Mouse (Mus musculus): ENCODE data around the gene Psmb5. TPM values are rescaled to one million over a fixed set of nuclear protein-coding genes. Genes with fewer than 3 reads are reported as not detected.

Gene Psmb5
- polyA plus RNA-seq, 1 experiment from 2014 or later = 478 TPM

GRCm38 (mm10) chr14:54603038-54603654 is 14.7 kb downstream of the Psmb5 start:
- Histone ChIP-seq H3K4me1 (peaks cover 46% of the 10 kb centered on the region), H3K27ac (replicated peaks) (peak overlapping the region; percentile 96), H3K27me3 (ENCODE audit: low read depth, poor library complexity, severe bottlenecking) (no peaks in the 10 kb centered on the region), H3K9me3 (replicated peaks) (no peaks in the 10 kb centered on the region), H3K36me3 (peaks cover 12% of the 10 kb centered on the region), H3K4me3 (peak overlapping the region; percentile 67)
- WGBS = under 1% methylated on average over 46 of the region's 46 CpGs
- peak; percentile 97 for DNase-seq (ENCODE audit: low spot score)

GRCm38 (mm10) chr14:54602613-54603012 is 15.2 kb downstream of the Psmb5 start:
- Histone ChIP-seq H3K4me1 (peaks cover 46% of the 10 kb centered on the region), H3K27me3 (ENCODE audit: low read depth, poor library complexity, severe bottlenecking) (no peaks in the 10 kb centered on the region), H3K9me3 (replicated peaks) (no peaks in the 10 kb centered on the region), H3K27ac (replicated peaks) (peak overlapping the region; percentile 96), H3K36me3 (peaks cover 12% of the 10 kb centered on the region), H3K4me3 (peak overlapping the region; percentile 67)
- DNase-seq (ENCODE audit: low spot score) = no peak
- 49% methylated on average over 4 of the region's 4 CpGs for WGBS

GRCm38 (mm10) chr14:54601601-54602000 is 16.2 kb downstream of the Psmb5 start:
- Histone ChIP-seq H3K9me3 (replicated peaks) (no peaks in the 10 kb centered on the region), H3K27me3 (ENCODE audit: low read depth, poor library complexity, severe bottlenecking) (no peaks in the 10 kb centered on the region), H3K27ac (replicated peaks) (no peak overlapping the region), H3K36me3 (peaks cover 17% of the 10 kb centered on the region), H3K4me3 (no peak overlapping the region), H3K4me1 (peaks cover 41% of the 10 kb centered on the region)
- no peak for DNase-seq (ENCODE audit: low spot score)
- WGBS = 81% methylated on average over 2 of the region's 2 CpGs

GRCm38 (mm10) chr14:54597084-54597483 is 20.7 kb downstream of the Psmb5 start:
- Histone ChIP-seq H3K27ac (replicated peaks) (no peak overlapping the region), H3K36me3 (peaks cover 42% of the 10 kb centered on the region), H3K27me3 (ENCODE audit: low read depth, poor library complexity, severe bottlenecking) (no peaks in the 10 kb centered on the region), H3K4me1 (peaks cover 8% of the 10 kb centered on the region; the same call in 1 of the 2 replicates), H3K9me3 (replicated peaks) (0 out of 2 replicates have a peak, but pooled peaks cover 3% of the 10 kb centered on the region), H3K4me3 (no peak overlapping the region)
- no peak for DNase-seq (ENCODE audit: low spot score)
- WGBS = 78% methylated on average over 7 of the region's 7 CpGs

- Histone ChIP-seq H3K4me1 (peaks cover 7% of the 10 kb centered on the region; the same call in 1 of the 2 replicates), H3K9me3 (replicated peaks) (0 out of 2 replicates have a peak, but pooled peaks cover 3% of the 10 kb centered on the region), H3K27me3 (ENCODE audit: low read depth, poor library complexity, severe bottlenecking) (no peaks in the 10 kb centered on the region), H3K4me3 (no peak overlapping the region), H3K27ac (replicated peaks) (no peak overlapping the region), H3K36me3 (peaks cover 56% of the 10 kb centered on the region)
- WGBS = 69% methylated on average over 28 of the region's 28 CpGs
- DNase-seq (ENCODE audit: low spot score) = no peak
These were observed 23.0 kb downstream of the Psmb5 start for GRCm38 (mm10) chr14:54594631-54595414.

GRCm38 (mm10) chr14:54594055-54594454 is 23.8 kb downstream of the Psmb5 start:
- peaks cover 7% of the 10 kb centered on the region; the same call in 1 of the 2 replicates for H3K4me1 ChIP-seq
- H3K27me3 ChIP-seq (ENCODE audit: low read depth, poor library complexity, severe bottlenecking) = no peaks in the 10 kb centered on the region
- DNase-seq (ENCODE audit: low spot score) = no peak
- 92% methylated on average over 3 of the region's 3 CpGs for whole genome bisulfite sequencing
- peaks cover 51% of the 10 kb centered on the region for H3K36me3 ChIP-seq
- no peak overlapping the region for H3K27ac ChIP-seq (replicated peaks)
- no peak overlapping the region for H3K4me3 ChIP-seq
- 0 out of 2 replicates have a peak, but pooled peaks cover 3% of the 10 kb centered on the region for H3K9me3 ChIP-seq (replicated peaks)

- no peak for DNase-seq (ENCODE audit: low spot score)
These were observed 25.4 kb downstream of the Psmb5 start for GRCm38 (mm10) chr14:54592319-54592934.

GRCm38 (mm10) chr14:54591056-54591455 is 26.8 kb downstream of the Psmb5 start:
- Histone ChIP-seq H3K27ac (replicated peaks) (no peak overlapping the region), H3K9me3 (replicated peaks) (0 out of 2 replicates have a peak, but pooled peaks cover 3% of the 10 kb centered on the region), H3K4me3 (no peak overlapping the region), H3K36me3 (peaks cover 42% of the 10 kb centered on the region), H3K27me3 (ENCODE audit: low read depth, poor library complexity, severe bottlenecking) (no peaks in the 10 kb centered on the region), H3K4me1 (peaks cover 7% of the 10 kb centered on the region; the same call in 1 of the 2 replicates)
- WGBS = 90% methylated on average over 16 of the region's 16 CpGs
- DNase-seq (ENCODE audit: low spot score) = no peak

More at GRCm38 (mm10) chr14:54592319-54592934, 25.4 kb downstream of the Psmb5 start:
- WGBS = 82% methylated on average over 10 of the region's 10 CpGs
- Histone ChIP-seq H3K27me3 (ENCODE audit: low read depth, poor library complexity, severe bottlenecking) (no peaks in the 10 kb centered on the region), H3K4me3 (no peak overlapping the region), H3K36me3 (peaks cover 44% of the 10 kb centered on the region), H3K9me3 (replicated peaks) (0 out of 2 replicates have a peak, but pooled peaks cover 3% of the 10 kb centered on the region), H3K27ac (replicated peaks) (peak overlapping the region; percentile 64), H3K4me1 (peaks cover 7% of the 10 kb centered on the region; the same call in 1 of the 2 replicates)

- Histone ChIP-seq H3K27me3 (ENCODE audit: low read depth, poor library complexity, severe bottlenecking) (no peaks in the 10 kb centered on the region), H3K4me3 (no peak overlapping the region), H3K4me1 (peaks cover 4% of the 10 kb centered on the region; the same call in 1 of the 2 replicates), H3K36me3 (peaks cover 34% of the 10 kb centered on the region), H3K9me3 (replicated peaks) (no peaks in the 10 kb centered on the region), H3K27ac (replicated peaks) (no peak overlapping the region)
- peak; percentile 67 for DNase-seq (ENCODE audit: low spot score)
- 47% methylated on average over 7 of the region's 7 CpGs for WGBS
These were observed 34.0 kb downstream of the Psmb5 start for GRCm38 (mm10) chr14:54583681-54584338.

GRCm38 (mm10) chr14:54582536-54582935 is 35.3 kb downstream of the Psmb5 start:
- Histone ChIP-seq H3K36me3 (peaks cover 34% of the 10 kb centered on the region), H3K4me3 (no peak overlapping the region), H3K27ac (replicated peaks) (no peak overlapping the region), H3K27me3 (ENCODE audit: low read depth, poor library complexity, severe bottlenecking) (no peaks in the 10 kb centered on the region), H3K4me1 (peaks cover 15% of the 10 kb centered on the region), H3K9me3 (replicated peaks) (no peaks in the 10 kb centered on the region)
- WGBS = 94% methylated on average over 9 of the region's 9 CpGs
- DNase-seq (ENCODE audit: low spot score) = no peak

- DNase-seq (ENCODE audit: low spot score) = no peak
- Histone ChIP-seq H3K4me3 (no peak overlapping the region), H3K27me3 (ENCODE audit: low read depth, poor library complexity, severe bottlenecking) (no peaks in the 10 kb centered on the region), H3K27ac (replicated peaks) (no peak overlapping the region), H3K4me1 (peaks cover 43% of the 10 kb centered on the region), H3K9me3 (replicated peaks) (no peaks in the 10 kb centered on the region), H3K36me3 (peaks cover 26% of the 10 kb centered on the region)
- WGBS = 84% methylated on average over 7 of the region's 7 CpGs
These were observed 38.2 kb downstream of the Psmb5 start for GRCm38 (mm10) chr14:54579638-54580037.

- Histone ChIP-seq H3K4me1 (peaks cover 58% of the 10 kb centered on the region), H3K4me3 (peak overlapping the region; percentile 100), H3K36me3 (peaks cover 26% of the 10 kb centered on the region), H3K27me3 (ENCODE audit: low read depth, poor library complexity, severe bottlenecking) (no peaks in the 10 kb centered on the region), H3K27ac (replicated peaks) (peak overlapping the region; percentile 99), H3K9me3 (replicated peaks) (no peaks in the 10 kb centered on the region)
- WGBS = 1% methylated on average over 10 of the region's 10 CpGs
- no peak for DNase-seq (ENCODE audit: low spot score)
These were observed 39.8 kb downstream of the Psmb5 start for GRCm38 (mm10) chr14:54578063-54578462.
